Mouse (Mus musculus) thymus, postnatal 10 days (tissue): ENCODE results near the gene Cep162.
A peak's percentile ranks its signal among the peaks of the same experiment; 100 is the strongest.

Experiments
- DNase-seq, 2 experiments: peaks; one replicate each; pipeline ENCODE4 v3.0.0; 2021; ENCODE audit warnings: low spot score in 2 of 2

The Cep162 gene

DNA sequence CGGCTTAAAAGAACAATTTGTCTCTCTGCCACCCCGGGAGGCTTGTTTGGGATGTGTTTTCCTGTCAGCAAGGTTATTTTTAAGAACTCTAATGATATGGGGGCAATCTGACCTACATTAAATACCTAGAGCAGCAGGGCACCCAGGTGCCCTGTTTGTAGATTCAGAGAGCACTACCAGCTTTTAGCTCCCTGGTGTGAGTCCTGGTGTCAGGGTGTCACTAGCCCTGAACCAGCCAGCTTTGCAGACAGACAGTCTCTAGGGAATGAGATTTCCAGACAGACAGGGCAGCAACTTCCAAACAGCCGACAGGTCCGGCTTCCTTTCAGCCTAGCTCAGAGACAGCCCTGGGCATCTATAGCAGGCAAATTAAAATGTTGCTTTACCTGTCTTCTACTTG is 92.8 kb downstream of the Cep162 start:
- DNase-seq: no peak

DNA sequence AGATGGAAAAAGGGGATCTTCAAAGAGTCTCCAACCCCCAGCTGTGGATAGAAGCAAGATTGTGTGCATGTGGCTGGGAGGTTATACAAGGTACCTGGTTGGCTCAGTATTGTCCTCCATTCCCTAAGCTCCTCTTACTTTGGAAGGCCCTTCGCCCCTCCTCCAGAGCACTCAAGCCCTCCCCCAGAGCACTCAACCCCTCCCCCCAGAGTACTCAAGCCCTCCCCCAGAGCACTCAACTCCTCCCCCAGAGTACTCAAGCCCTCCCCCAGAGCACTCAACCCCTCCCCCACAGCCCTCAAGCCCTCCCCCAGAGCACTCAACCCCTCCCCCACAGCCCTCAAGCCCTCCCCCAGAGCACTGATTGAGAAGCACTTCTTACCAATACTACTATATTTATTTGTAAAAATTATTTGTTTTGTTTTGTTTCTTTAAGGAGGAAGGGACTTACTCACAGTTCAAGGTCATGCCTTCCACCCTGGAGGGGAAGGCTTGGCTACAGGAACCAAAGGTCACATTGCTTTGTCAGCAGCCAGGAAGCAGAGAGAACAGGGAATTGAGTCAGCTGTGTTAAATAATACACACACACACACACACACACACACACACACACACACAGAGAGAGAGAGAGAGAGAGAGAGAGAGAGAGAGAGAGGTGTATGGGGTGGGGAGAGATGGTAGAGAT is 102.6 kb downstream of the Cep162 start:
- DNase-seq: no peak

DNA sequence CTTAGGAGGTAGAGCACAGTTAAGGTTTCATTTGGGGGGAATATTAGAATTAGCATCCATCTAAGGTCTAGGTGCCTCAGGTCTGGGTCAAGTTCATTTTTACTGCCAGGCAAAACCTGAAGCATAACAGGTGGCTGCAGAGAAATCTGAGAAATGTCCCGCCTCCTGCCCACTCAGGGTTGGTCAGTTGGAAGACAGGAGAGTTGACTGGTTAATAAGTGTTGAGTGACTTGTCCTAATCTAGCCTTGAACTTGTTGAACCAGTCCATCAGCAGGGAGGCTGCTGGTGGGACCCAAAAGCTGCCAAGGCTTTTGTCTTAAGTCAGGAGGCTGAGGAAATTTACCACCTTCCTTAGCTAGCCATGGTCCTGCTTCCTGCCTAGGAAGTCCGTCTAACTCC is 107.4 kb downstream of the Cep162 start:
- DNase-seq: no peak

DNA sequence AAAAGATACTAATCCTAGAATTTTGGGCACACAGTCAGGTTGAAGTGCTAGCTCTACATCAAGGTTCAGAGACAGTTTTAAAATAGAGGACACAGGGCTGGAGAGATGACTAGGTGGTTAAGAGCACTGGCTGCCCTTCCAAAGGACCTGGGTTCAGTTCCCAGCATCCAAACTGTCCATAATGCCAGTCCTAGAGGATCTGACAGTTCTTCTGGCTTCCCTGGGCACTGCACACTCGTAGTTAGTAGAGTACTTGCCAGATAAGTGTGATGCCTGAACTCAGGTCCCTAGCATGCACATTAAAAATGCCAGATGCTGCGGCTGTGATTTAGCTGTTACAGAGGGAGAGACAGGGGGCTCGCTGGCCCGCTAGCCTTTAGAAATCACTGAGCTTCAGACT is 108.9 kb downstream of the Cep162 start:
- DNase-seq: no peak

DNA sequence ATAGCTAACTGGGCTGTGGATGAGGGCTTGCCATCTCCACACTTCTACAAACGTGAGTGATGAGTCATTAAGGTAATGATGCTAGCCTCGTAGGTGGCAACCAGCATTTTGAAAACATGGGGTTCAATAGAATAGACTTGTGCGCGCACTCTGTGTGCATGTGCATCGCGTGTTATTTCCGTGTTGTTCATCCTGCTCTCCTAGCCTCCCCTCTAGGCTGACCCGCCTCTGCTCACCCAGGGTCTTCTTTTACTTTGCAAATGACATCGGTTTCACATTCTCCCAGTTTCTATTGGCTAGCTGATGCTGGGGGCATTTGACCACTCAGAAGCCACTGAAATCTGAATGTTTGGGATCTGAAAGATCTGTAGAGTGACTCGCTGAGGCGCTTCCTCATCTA is 109.7 kb downstream of the Cep162 start:
- no peak for DNase-seq

DNA sequence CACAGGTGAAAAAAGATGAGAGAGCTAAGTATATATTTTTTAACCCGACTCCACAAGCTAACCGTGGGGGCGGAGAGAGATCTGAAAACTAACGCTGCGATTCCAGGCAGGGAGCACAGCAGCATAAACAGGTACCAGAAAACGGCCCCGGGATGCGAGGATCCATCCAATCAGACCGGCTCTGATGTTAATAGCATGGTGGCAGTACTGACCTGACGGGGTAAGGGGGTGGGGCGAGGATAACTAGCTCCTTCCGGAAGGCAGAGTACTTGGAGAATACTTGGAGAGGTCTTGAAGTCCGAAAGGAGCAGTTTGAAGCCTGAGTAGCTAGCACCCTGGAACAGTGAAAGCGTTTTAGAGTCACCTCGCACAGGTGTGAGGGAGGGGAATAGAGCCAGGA is 110.2 kb downstream of the Cep162 start:
- no peak for DNase-seq

DNA sequence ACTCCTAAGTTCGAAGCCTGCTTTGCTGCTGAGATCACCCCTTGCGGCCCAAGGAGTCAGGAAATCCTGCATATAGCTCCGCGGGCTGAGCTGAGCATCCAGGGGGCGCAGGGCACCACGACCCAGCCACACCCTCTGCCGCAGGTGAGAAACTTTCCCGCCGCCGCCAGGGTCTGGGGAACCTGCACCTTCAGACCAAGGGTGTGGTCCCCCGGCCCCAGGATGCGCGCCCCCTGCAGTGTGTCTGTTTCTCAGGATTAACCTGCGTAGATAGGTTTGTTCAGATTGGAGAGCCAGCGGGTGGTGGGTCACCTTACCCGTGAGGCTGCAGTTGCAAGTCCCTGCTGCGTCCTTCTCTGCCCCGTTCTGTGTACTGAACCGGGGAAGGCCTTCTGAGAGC is 110.8 kb downstream of the Cep162 start:
- peak in 1 of 2 experiments; percentile 8 for DNase-seq

DNA sequence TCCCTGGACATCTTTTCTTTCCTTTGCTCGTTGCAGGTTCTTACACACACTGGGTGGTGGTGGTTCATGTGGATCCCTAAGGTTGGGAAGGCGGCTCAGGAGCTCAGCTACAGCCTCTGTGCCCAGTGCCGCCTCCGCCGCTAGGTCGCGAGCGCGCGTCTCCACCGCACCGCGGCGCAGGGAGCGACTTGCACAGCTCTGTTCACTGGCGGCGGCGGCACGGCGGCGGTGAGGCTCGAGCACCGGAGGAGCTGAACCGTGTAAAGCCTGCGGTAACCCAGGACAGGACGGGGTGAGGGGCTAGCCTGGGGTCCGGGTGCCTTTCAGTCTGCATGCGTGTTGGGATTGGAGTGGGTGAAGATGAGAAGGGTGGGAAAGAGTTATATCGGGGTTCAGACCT is 111.2 kb downstream of the Cep162 start, which contains the start of gene Mrap2:
Gene Mrap2, plus strand, starts transcription at position 201 of the 400 bp plus-strand sequence.
- DNase-seq: peak in 1 of 2 experiments; percentile 8

DNA sequence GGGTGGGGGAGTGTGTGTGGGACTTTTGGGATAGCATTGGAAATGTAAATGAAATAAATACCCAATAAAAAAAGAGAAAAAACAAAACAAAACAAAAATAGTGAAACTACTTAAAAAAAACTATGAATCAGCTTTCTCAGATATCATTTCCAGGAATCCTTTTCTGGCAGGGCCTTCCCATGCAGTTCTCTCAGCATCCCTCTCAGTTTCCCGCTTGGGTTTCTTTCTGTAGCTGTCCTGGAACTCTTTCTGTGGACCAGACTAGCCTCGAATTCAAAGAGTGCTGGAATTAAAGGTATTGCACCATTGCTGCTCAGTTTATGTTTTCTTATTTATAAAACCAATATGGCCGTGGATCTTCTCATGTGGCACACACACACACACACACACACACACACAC is 112.3 kb downstream of the Cep162 start:
- no peak for DNase-seq
